Mouse (Mus musculus): ENCODE results near the gene Farsb. TPM values are rescaled to one million over a fixed set of nuclear protein-coding genes. Genes with fewer than 3 reads are reported as not detected.
A peak's percentile ranks its signal among the peaks of the same experiment; 100 is the strongest.

The Farsb gene
- total RNA-seq, 2 experiments from 2014 or later: 43.2 to 44.7 TPM

DNA sequence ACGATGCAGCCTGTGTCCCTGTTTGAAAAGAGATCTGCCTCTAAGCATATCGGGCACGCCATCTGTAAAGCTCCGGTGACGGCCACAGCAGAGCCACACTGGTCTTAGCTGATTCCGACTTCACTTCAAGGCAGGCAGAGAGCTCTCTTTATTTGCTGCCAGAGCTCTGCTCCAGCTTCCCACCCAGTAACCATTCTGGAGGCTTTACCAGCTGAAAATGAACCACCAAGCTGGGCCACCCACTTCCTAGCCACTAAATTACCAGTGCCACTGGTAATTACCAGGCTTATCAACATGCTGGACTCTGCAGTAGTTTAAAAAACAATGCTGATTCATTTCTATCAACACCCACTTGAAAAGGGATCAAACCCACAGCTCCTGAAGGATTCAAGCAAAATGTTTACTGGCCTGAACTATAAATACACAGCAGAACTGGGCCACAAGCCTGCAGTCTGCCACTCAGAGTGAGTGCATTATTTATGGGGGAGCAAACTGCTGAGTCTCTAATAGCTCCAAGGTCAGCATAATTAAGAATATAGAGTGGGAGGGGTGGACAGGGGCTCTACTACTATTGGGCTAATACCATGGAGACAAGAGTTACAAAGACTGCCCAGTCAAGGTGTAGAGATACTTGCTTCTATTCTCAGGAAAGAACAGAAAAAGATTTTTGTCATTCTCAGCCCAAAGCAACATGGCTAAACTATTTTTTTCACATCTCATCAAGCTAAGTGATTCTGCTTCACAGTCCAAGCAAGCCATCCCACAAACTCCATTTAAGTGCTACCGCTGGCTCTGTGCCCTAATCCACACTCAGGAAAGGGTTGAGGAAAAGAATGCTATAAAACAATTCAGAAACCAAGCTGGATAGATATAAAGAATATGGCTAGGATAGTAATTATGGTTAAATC lies 62.6 kb downstream of the Farsb start:
- DNase-seq: peak; percentile 30

DNA sequence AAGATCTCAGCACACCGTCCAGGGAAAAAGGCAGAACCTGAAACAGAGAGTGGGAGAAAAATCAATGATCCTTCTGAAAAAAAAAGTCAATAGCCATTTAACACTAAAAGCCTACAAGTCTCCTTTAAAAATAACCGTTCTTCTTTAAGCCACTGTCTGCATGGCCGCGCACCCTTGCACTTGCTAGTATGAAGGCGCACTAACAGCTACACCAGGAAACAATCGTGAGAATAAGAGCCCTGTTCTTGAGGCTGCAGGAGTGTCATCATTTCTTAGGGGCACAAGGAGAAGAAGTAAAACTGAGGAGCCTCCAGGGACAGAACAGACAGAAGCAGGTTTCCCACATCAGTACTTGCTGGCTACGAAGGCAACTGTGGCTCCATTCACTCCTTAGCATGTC lies 63.4 kb downstream of the Farsb start:
- intact Hi-C loops (cut with DNase I; ENCODE audit: low total_unique reads): loop anchor here (10.0 kb wide), 1 partner anchor 211 kb away; no protein-coding TSS in a partner anchor
- no peak for DNase-seq

More for the DNA sequence above, 62.6 kb downstream of the Farsb start:
- intact Hi-C loops (cut with DNase I; ENCODE audit: low total_unique reads): loop anchor here (10.0 kb wide), 1 partner anchor 211 kb away; no protein-coding TSS in a partner anchor

DNA sequence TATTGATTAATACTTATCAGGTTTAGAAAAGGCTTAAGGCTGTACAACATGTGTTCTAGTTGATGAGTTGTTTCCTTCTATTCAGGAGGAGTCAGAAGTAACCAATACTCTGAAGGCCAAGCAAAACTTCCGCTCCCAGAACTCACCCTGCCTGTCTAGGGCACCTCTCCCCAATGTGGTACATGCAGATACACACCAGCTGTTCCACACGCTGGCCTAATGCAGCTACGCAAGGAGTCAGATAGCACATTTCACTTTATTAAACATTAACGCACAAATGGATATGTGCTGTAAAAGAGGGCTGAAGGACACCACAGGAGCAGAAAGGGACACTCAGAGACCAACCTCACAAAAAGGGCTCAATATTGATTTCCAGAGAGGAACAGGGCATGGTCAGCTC lies 63.8 kb downstream of the Farsb start:
- intact Hi-C loops (cut with DNase I; ENCODE audit: low total_unique reads): loop anchor here (10.0 kb wide), 1 partner anchor 210 kb away; no protein-coding TSS in a partner anchor

DNA sequence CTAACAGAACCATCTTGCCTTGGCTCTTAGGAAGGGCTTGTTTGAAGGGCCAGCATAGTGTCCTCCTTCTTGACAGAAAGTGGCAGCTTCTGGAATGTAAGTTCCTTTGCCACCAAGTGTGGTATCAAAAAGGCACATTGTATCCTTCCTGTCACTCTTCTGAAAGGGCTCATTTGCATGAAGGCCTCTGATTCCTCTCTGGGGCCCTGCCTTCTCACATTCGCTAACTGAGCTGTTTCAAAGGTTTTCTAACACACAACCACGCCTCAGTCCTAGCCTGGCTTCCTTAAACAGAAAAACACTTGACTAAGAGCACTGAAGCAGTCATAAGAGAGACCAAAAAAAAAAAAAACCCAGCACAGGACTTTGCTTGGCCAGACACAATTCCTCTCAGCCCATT lies 66.1 kb downstream of the Farsb start:
- DNase-seq: no peak
- intact Hi-C loops (cut with DNase I; ENCODE audit: low total_unique reads): loop anchor here (10.0 kb wide), 1 partner anchor 208 kb away; no protein-coding TSS in a partner anchor

More for the DNA sequence above, 63.8 kb downstream of the Farsb start:
- no peak for DNase-seq

DNA sequence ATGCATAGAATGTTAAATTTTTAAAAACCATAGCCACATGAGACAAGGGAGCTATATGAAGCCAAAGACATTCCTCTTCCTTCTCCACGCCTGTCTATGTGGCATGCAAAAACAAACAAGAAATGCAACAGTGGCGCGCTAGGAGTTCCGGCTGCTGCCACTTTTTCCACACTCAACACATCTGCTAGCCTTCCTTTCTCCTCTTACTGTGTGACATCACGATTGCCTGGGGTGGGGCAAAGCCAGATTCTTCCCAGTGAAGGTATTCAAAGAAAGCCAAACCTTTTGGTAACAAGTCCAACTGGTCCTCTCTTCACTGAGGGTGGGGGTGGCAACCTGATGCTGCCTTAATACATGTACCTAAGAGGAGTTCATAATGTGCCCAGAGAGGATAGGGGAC lies 66.9 kb downstream of the Farsb start:
- intact Hi-C loops (cut with DNase I; ENCODE audit: low total_unique reads): loop anchor here (10.0 kb wide), 1 partner anchor 207 kb away; no protein-coding TSS in a partner anchor
- no peak for DNase-seq

DNA sequence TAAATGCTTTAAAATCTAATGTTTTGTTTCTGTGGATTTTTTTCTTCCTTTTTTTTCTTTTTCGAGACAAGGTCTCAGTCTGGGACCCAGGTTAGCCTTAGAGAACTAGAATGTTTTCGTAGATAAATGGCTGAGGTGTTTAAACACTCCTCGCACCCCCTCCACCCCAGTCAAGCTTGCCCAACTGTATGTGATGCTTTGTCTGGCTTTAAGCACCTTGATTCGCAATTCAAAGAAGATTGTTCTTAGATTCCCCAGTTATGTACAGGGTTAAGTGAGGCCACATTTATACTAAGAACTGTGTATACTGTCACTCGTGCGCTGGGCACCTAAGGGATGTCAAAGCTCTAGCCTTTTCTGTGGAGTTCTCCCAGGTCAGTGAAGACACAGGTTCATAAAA lies 68.4 kb downstream of the Farsb start:
- intact Hi-C loops (cut with DNase I; ENCODE audit: low total_unique reads): loop anchor here (10.0 kb wide), 1 partner anchor 205 kb away; no protein-coding TSS in a partner anchor
- DNase-seq: no peak

DNA sequence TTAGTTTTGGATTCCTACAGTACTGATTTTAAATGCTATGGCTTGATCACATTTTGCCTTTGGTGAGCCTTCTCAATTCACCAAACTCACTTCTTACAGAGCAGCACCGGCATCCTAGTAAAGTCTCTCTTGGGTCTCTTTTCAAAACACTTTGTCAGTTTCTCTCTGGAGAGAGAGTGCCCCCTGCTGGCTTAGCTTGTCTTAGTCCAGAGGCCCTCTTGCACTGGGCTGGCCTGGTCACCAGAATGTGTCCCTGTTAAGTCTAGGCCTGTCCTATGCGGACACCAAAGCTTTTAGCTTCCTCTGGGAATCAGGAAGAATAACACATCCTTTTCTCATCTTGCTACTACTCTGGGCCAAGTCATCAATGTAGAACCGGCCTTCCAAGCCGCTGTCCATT lies 69.1 kb downstream of the Farsb start:
- intact Hi-C loops (cut with DNase I; ENCODE audit: low total_unique reads): loop anchor here (5.0 kb wide), 1 partner anchor 437 kb away; no protein-coding TSS in a partner anchor
- peak; percentile 74 for DNase-seq

DNA sequence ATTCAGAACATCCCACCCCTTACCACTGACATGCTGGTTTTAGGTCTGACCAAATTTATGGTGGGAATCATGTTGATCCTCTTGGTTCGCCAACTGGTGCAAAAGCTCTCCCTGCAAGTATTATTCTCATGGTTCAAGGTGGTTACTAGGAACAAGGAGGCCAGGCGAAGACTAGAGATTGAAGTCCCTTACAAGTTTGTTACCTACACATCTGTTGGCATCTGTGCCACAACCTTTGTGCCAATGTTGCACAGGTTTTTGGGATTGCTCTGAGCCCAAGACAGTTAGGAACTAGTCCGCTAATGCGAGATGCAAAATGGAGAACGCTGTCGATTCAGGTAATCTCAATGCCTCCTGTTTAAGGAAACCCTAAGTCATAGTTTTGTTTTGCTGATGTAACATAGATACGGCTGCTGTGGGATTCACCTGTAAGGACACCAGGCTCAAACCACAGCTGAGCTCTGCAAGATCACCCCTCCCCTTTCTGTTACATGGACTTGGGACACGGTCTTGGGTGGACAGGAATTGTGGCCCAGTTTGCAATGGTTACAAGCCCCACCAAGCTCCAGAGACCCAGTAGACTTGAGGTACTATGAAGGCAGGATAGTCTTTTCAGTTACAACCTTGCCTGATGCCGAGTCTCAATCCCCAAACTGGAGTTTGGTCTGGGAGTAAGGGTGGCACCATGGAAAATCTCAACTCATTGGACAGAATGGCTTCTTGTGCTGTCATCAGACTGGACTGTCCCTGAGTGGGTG lies 71.4 kb downstream of the Farsb start:
- no peak for DNase-seq
- intact Hi-C loops (cut with DNase I; ENCODE audit: low total_unique reads): loop anchor here (5.0 kb wide), 1 partner anchor 435 kb away; no protein-coding TSS in a partner anchor

DNA sequence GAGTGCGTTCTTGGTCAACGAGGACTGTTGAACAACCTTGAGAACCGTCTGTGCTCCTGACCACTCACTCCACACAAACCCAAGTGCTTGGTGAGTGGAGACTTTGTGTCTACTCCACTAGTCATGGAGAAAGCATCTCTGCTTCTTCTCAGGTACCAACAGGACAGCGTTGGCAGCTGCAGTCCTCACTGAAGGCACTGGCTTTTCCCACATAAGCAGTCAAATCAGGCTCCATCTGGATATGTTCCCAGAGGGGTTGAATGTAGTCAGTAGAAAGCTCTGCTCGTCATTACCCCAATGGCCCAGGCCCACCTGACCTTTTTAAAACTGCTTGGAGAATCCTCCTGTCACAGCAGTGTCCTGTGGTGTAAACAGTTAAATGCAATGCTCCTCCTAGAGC lies 74.3 kb downstream of the Farsb start:
- intact Hi-C loops (cut with DNase I; ENCODE audit: low total_unique reads): no loop called here
- DNase-seq: no peak

DNA sequence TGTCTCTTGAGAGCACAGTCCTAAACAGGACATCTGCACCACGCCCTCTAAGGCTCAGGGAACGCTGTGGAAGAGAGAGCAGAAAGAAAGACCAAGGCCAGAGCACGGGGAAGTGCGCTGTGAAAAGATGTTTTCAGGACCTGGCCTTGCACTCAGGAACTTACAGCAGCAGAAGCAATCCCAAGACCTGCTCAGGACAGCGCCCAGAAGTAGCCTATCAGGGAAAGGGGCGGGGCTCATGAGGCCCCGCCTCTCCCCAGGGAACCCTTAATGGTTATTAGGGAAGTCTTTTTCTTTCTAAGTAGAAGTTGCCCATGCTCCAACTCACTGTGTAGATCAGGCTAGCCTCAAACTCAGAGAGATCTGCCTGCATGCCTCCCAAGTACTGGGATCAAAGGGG lies 76.0 kb downstream of the Farsb start:
- intact Hi-C loops (cut with DNase I; ENCODE audit: low total_unique reads): no loop called here
- DNase-seq: no peak

DNA sequence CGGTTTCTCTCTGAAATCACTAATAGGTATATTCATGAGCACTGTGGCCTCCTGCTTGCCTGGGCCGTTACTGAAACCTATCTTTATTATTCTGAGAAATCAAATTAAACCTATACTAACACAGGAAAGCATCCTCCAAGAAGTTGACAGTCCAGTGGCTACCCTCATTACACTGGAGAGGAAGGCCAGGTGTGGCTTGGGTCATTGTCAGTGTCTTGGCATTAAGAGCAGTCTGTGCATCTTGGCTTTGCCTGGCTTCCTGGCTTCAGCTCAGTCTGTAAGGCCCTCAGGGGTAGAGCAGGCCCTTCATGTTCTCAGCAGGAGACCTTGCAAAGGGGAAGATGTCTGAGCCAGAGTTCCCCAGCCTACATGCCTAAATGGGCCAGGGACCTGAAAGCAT lies 79.3 kb downstream of the Farsb start:
- intact Hi-C loops (cut with DNase I; ENCODE audit: low total_unique reads): no loop called here
- no peak for DNase-seq

DNA sequence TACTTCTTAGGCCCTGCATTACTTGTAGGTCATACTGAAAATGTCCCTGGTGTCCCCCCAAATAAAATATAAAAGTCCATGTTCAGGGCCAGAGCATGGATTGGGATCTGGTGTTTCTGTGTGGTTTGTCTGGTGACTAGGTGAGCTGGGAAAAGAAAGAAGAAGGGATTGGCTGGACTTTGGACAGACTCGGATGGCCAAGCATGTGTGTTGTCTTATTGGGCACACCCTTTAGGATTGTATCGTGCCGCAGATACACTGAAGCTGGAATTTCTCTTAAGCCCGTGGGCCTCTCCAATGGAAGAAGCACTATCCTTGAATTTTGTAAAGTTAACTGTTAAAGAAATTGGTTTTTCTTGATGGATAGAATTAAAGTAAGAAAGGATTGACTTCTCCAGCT lies 87.3 kb downstream of the Farsb start:
- DNase-seq: no peak
- intact Hi-C loops (cut with DNase I; ENCODE audit: low total_unique reads): no loop called here

DNA sequence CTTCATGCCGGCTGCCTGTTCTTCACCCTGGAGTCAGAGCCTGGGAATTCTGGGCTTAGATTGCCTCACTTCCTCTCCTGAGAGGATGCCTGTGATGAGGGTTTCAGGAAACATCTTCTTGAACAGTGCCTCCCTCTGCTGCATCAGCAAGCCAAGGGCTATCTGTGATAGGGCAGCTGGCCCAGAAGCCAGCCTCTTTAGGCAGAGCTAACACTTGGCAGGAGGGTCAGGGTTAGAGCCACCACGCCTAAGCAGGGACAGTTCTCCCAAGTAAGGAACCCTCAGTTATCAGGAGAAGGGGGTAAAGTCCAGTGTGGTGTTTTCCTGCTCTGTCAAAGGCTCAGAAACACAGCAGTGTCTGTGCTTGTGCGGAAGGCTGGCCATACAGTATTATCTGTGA lies 88.9 kb downstream of the Farsb start:
- intact Hi-C loops (cut with DNase I; ENCODE audit: low total_unique reads): no loop called here
- DNase-seq: no peak

DNA sequence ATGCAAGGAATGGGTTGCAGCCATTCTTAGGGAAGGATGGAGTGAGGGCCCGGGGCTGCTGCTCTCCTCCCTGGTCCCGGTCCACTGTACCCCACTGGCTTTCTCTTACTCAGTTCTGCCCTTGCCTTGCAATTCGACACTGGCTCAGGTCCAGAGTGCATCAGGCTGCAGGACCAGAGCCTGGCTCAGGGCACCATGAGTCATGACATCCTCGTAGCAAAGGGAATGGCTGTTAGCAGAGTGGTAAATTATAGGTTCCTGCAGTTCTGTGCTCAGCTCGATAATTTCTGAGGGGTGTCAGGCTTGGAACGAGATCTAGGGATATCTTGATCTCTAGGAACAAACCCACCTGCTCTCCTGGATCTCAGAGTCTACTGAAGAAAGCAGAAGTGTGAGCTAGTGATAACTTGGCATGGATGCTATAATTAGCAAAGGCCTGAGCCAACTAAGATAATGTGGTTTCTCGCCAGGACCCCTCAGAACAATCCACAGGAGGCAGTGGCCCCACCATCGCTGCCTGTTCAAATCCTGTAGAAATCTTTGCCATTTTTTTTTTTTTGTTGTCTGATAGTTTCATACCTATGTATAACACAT lies 92.3 kb downstream of the Farsb start:
- intact Hi-C loops (cut with DNase I; ENCODE audit: low total_unique reads): no loop called here
- peak; percentile 23 for DNase-seq

DNA sequence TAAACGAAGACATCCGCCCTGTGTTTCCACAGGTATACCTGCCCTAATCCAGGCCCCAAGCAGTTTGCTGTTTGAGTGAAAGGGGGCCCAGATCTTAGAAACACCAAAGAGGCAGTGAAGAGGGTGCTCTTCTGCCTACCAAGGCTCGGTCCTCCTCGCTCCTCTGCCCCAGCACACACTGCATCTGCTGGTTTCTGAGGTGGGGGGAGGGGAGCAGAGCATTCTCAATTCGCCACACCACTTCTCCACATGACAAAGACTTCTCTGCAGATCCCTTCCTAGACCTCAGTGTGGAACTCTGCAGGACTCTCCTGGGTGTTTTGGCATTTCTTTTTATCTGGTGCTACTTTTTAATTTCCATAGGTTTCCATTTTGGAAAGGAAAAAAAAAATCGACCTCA lies 93.0 kb downstream of the Farsb start:
- intact Hi-C loops (cut with DNase I; ENCODE audit: low total_unique reads): no loop called here

DNA sequence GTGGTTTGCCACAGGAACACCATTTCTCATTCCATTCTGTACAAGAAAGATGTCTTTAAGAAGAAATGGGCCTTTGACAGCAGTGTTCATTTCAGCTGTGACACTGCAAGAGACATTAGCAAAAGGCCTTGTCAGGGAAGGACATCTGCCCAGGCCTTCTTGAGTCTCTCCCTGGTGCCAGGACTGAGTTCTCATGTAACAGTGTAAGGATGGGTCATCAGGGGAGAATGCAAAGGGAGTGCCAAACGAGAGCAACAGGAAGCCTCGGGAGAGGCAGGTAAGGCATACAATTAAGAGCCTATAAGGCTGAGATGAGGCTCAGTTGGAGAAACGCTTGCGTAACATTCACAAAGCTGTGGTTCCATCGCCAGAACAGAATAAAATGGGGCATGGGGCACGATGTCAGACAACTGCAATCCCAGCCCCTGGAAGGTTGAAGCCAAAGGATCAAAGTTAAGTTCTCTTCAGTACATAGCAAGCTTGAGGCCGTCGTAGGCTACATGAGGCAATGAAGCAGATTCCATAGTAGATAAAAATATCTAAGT lies 93.4 kb downstream of the Farsb start:
- intact Hi-C loops (cut with DNase I; ENCODE audit: low total_unique reads): no loop called here
- DNase-seq: no peak

More for the DNA sequence above, 93.0 kb downstream of the Farsb start:
- DNase-seq: no peak

DNA sequence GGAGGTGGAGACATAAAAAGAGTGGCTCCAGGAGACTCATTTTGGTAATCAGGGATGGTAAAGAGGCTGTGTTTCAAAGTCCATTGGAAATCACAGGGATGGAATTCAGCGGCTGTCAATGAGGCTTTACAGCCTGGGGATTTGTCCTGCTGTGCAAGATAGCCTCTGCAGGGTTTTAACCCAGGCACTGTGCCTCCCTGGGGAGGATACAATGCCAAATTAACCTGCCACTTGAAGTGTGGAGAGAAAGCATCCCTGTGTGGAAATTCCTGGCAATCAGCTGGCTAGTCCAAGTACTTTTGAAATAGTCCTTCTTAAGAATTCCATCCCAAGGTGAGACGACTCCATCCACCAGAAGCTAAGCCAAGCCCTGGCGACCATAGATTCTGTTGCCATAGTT lies 99.8 kb downstream of the Farsb start:
- intact Hi-C loops (cut with DNase I; ENCODE audit: low total_unique reads): no loop called here
- no peak for DNase-seq

DNA sequence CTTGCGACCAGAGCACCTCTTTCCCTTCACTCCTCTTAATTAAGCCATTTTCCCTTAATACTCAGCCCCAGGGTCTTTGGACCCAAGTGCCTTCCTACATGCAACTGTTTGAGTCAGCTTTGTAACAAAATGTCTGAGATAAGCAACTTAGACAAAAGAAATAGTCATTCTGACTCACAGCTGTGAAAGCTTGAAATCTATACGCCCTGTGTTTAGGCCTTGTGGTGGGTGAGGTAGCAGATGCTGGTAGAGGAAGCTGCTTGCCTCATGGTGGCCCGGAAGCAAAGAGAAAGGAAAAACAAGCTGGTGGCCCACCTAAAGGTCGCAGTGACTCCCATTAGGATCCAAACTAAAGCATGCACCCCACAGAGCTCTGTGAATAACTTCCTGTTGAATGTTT lies 100.8 kb downstream of the Farsb start:
- DNase-seq: no peak

DNA sequence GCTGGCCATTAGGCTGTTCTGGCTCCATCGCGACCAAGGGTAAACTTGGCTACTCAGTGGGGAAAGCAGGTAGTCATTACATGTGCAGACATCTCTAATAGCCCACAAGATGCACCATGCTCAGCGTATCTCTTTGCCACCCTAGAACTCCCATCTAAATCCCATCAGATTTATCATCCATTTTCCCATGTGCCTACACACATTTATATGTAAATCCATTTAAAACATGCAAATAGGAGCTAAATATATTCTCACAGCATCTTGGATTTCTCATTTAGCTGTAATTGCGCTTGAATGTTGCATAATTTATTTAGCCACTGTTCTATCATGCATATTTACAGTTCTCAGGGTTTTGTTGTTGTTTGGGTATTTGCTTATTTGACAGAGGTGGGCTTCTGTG lies 107.7 kb downstream of the Farsb start:
- no peak for DNase-seq
- intact Hi-C loops (cut with DNase I; ENCODE audit: low total_unique reads): no loop called here

More for the DNA sequence above, 100.8 kb downstream of the Farsb start:
- intact Hi-C loops (cut with DNase I; ENCODE audit: low total_unique reads): no loop called here

DNA sequence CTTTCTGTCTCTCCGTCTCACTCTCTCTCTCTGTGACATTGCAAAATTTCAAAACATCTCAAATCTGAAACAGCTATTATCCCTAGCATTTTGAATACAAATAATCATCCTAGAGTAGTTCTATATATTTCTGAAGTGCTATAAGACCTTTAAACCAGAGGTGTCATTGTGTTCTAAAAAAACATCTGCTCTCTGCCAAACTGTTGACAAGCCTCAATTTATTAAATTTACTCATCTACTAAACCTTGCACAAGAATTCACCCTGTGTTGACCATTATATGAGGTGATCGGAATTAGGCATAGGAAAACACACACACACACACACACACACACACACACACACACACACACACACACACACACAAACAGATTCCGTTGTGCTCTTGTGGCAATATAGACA lies 113.6 kb downstream of the Farsb start:
- intact Hi-C loops (cut with DNase I; ENCODE audit: low total_unique reads): no loop called here
- DNase-seq: no peak
